Mouse (Mus musculus): ENCODE measurements around the gene Misp.

- TF ChIP-seq CTCF (IDR thresholded peaks at IDR 0.05; ENCODE audit: borderline replicate concordance, extremely low read depth, insufficient read depth, insufficient read length) (no peak), POLR2A (IDR thresholded peaks at IDR 0.05; ENCODE audit: borderline replicate concordance, extremely low read depth, insufficient read depth, insufficient read length, poor library complexity, severe bottlenecking) (no peak)
Observed at GRCm38 (mm10) chr10:79814271-79814842, 6.4 kb upstream of the Misp start.

All from brain, embryonic 14.5 days (tissue).